Mouse (Mus musculus) heart, postnatal 10 days (tissue): ENCODE data around the gene Edem1. TPM values are rescaled to one million over a fixed set of nuclear protein-coding genes. Genes with fewer than 3 reads are reported as not detected.

ENCODE experiments used
- total RNA-seq, 2 experiments: library from RNA; stranded (reverse); gene quantifications; 2 replicates each; pipeline ENCODE4 v1.2.3; 2021

Edem1 gene
- total RNA-seq, 2 experiments from 2014 or later, result 15.8 to 22.0 TPM

Other genes starting within 250 kb of the Edem1 start
- 10 to 100 TPM; 40.0 to 40.8 TPM for gene Bhlhe40, start 168.0 kb upstream of the Edem1 start, total RNA-seq
- 10 to 100 TPM; 83.3 to 90.7 TPM for gene Arl8b, start 45.5 kb upstream of the Edem1 start, total RNA-seq